Mouse (Mus musculus) hindbrain, embryonic 16.5 days (tissue): ENCODE data around the gene Ammecr1. TPM values are rescaled to one million over a fixed set of nuclear protein-coding genes. Genes with fewer than 3 reads are reported as not detected.

Source experiments
- ATAC-seq: fragments of 200-750 bp; cut with Nextera tagmentation; 2 replicates; pipeline ENCODE4 v1.8.0; 2017; ENCODE audit warnings: moderate TSS enrichment, moderate library complexity
- H3K27ac ChIP-seq: fragments of 300-500 bp; sonication (generic); 2 replicates; pipeline ENCODE4 v1.5.1; 2014; ENCODE audit warnings: low read depth, mild to moderate bottlenecking, control low read depth, low read length, moderate library complexity
- H3K27me3 ChIP-seq: fragments of 300-500 bp; sonication (generic); replicated peaks from 2 replicates; pipeline ENCODE4 v1.6.1; 2014; ENCODE audit warnings: low read length; ENCODE audit not compliant: control insufficient read depth, insufficient read depth
- H3K36me3 ChIP-seq: fragments of 300-500 bp; sonication (generic); 2 replicates; pipeline ENCODE4 v1.6.1; 2014; ENCODE audit warnings: mild to moderate bottlenecking, low read length, moderate library complexity, mixed read lengths; ENCODE audit not compliant: control insufficient read depth, insufficient read depth
- H3K4me1 ChIP-seq: fragments of 300-500 bp; sonication (generic); 2 replicates; pipeline ENCODE4 v1.6.1; 2014; ENCODE audit warnings: low read depth, low read length; ENCODE audit not compliant: control insufficient read depth, insufficient read depth
- H3K4me2 ChIP-seq: fragments of 300-500 bp; sonication (generic); 2 replicates; pipeline ENCODE4 v1.6.1; 2014; ENCODE audit warnings: mild to moderate bottlenecking, low read length, control low read depth, moderate library complexity
- H3K4me3 ChIP-seq: fragments of 300-500 bp; sonication (generic); 2 replicates; pipeline ENCODE4 v1.5.1; 2014; ENCODE audit warnings: mild to moderate bottlenecking, low read length, control low read depth, moderate library complexity
- H3K9ac ChIP-seq: fragments of 300-500 bp; sonication (generic); 2 replicates; pipeline ENCODE4 v1.6.1; 2014; ENCODE audit warnings: low read depth, mild to moderate bottlenecking, control low read depth, low read length, moderate library complexity
- H3K9me3 ChIP-seq: fragments of 300-500 bp; sonication (generic); 2 replicates; pipeline ENCODE4 v1.6.1; 2014; ENCODE audit warnings: mild to moderate bottlenecking, low read length, moderate library complexity; ENCODE audit not compliant: control insufficient read depth
- WGBS: fragments of 180-500 bp; shearing (Covaris S2); extraction: QIAGEN DNeasy Blood & Tissue Kit; methylation state at CpG from one replicate; pipeline ENCODE4 v1.1.7; 2014; 5-methylcytosine and 5-hydroxymethylcytosine counted together
- polyA plus RNA-seq: library from polyadenylated mRNA; unstranded; fragments of >200 nt; fragmentation: Nextera tagmentation; extraction: Ambion mirVana; gene quantifications from 2 replicates; pipeline ENCODE4 v1.2.1, GENCODE M21; 2015

The Ammecr1 gene
- polyA plus RNA-seq, 1 experiment from 2014 or later, result 1.8 TPM

DNA sequence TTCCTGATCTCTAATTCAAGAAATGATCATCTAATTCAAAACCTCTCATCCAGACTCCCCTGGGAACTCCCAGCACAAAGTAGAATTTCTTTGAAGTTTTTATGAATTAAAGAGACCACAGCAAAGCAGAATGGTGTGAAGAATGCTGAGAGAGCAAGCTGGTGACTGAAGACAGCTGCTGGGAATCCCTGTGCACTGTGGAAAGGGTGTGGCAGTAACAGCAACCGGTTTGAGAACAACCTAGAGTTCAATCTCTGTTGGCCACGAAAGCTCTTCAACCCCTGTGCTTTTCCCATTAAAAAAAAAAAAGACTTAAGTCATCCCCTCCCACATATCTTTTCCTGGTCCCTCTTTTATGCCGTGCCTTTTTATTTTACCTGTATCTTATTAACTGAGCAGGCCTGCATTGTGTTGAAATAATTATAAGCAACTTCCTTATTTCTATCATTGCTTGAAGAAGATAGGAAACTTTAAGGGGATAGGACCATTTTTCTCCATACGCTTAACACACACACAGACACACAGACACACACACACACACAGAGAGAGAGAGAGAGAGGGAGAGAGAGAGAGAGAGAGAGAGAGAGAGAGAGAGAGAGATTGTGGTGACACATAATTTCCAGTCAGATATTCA, 6.7 kb downstream of the Ammecr1 start:
- Histone ChIP-seq H3K4me1 (no peaks in the 10 kb centered on the region; the same call in 1 of the 2 replicates), H3K36me3 (no peaks in the 10 kb centered on the region), H3K27me3 (no peaks in the 10 kb centered on the region), H3K4me2 (no peak overlapping the region), H3K9ac (no peak overlapping the region), H3K9me3 (no peaks in the 10 kb centered on the region), H3K27ac (no peak overlapping the region), H3K4me3 (no peak overlapping the region)
- ATAC-seq, result no peak
- WGBS, result 76% methylated on average over 4 of the region's 4 CpGs

DNA sequence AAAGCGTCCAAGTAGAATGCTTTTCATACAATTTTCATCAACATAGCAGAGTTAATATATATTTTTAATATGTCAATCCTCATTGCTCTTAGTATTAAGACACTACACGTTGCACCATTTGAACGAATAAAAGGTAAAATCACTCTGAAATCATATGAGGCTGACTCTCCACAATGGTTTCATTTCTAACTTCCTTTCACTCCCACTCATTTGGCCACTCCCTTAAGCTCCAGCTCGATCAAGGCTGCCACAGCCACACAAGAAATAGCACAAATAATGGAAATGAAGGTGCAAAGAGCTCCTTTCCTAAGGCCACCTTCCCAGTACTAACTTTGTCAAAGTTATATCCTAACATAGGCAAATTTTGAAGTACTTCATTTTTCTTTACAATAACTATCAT, 38.1 kb downstream of the Ammecr1 start:
- Histone ChIP-seq H3K4me1 (no peaks in the 10 kb centered on the region), H3K36me3 (no peaks in the 10 kb centered on the region), H3K27me3 (no peaks in the 10 kb centered on the region), H3K9me3 (no peaks in the 10 kb centered on the region), H3K9ac (no peak overlapping the region), H3K4me2 (no peak overlapping the region), H3K27ac (no peak overlapping the region), H3K4me3 (no peak overlapping the region)
- 89% methylated on average over 4 of the region's 4 CpGs for WGBS
- no peak for ATAC-seq

- Histone ChIP-seq H3K27me3 (no peaks in the 10 kb centered on the region), H3K9ac (no peak overlapping the region), H3K4me2 (no peak overlapping the region), H3K36me3 (no peaks in the 10 kb centered on the region), H3K9me3 (no peaks in the 10 kb centered on the region), H3K27ac (no peak overlapping the region), H3K4me3 (no peak overlapping the region), H3K4me1 (no peaks in the 10 kb centered on the region)
- ATAC-seq, result no peak
- WGBS, result 62% methylated on average over 3 of the region's 3 CpGs
Measured at GRCm38 (mm10) chrX:142917394-142917793, 49.1 kb downstream of the Ammecr1 start.

GRCm38 (mm10) chrX:142916719-142917118, 49.8 kb downstream of the Ammecr1 start:
- Histone ChIP-seq H3K9me3 (no peaks in the 10 kb centered on the region), H3K4me3 (no peak overlapping the region), H3K27me3 (no peaks in the 10 kb centered on the region), H3K4me2 (no peak overlapping the region), H3K27ac (no peak overlapping the region), H3K4me1 (no peaks in the 10 kb centered on the region), H3K9ac (no peak overlapping the region), H3K36me3 (no peaks in the 10 kb centered on the region)
- WGBS, result 67% methylated on average over 4 of the region's 4 CpGs
- no peak for ATAC-seq

GRCm38 (mm10) chrX:142914208-142914607, 52.3 kb downstream of the Ammecr1 start:
- Histone ChIP-seq H3K9ac (no peak overlapping the region), H3K27me3 (no peaks in the 10 kb centered on the region), H3K36me3 (no peaks in the 10 kb centered on the region), H3K4me3 (no peak overlapping the region), H3K4me2 (no peak overlapping the region), H3K4me1 (no peaks in the 10 kb centered on the region), H3K27ac (no peak overlapping the region), H3K9me3 (no peaks in the 10 kb centered on the region)
- ATAC-seq, result no peak

GRCm38 (mm10) chrX:142903854-142904253, 62.7 kb downstream of the Ammecr1 start:
- Histone ChIP-seq H3K36me3 (no peaks in the 10 kb centered on the region), H3K9ac (no peak overlapping the region), H3K4me1 (no peaks in the 10 kb centered on the region), H3K27ac (no peak overlapping the region), H3K4me2 (no peak overlapping the region), H3K9me3 (no peaks in the 10 kb centered on the region), H3K27me3 (no peaks in the 10 kb centered on the region; the same call in 1 of the 2 replicates), H3K4me3 (no peak overlapping the region)
- no peak for ATAC-seq
- WGBS, result 81% methylated on average over 8 of the region's 8 CpGs

DNA sequence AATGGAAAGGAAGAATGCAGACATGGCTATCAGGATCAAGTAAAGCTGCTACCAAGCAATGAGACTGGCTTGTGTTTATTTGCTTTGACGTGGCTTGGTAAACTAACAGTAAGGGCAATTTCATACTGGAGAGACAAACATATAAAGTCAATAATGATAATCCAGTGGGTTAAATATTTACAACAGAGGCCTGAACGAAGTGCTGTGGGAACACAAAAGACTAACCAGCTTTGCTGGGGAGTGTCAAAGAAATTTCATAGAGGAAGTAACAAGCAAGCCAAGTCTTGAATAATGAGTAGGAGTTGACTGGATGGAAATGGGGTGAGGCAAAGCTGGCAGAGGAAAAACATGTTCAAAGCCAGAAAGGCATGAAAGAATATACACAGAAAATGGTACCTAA, 63.9 kb downstream of the Ammecr1 start:
- WGBS, result 76% methylated on average over 2 of the region's 2 CpGs
- H3K4me2 ChIP-seq, result no peak overlapping the region
- no peak overlapping the region for H3K9ac ChIP-seq
- ATAC-seq, result no peak
- H3K9me3 ChIP-seq, result no peaks in the 10 kb centered on the region
- H3K4me1 ChIP-seq, result no peaks in the 10 kb centered on the region
- H3K27ac ChIP-seq, result no peak overlapping the region
- H3K36me3 ChIP-seq, result no peaks in the 10 kb centered on the region
- H3K27me3 ChIP-seq, result no peaks in the 10 kb centered on the region; the same call in 1 of the 2 replicates
- H3K4me3 ChIP-seq, result no peak overlapping the region

GRCm38 (mm10) chrX:142901915-142902314, 64.6 kb downstream of the Ammecr1 start:
- H3K4me3 ChIP-seq, result no peak overlapping the region
- H3K27ac ChIP-seq, result no peak overlapping the region
- WGBS, result 82% methylated on average over 4 of the region's 4 CpGs
- H3K4me2 ChIP-seq, result no peak overlapping the region
- H3K36me3 ChIP-seq, result no peaks in the 10 kb centered on the region
- no peaks in the 10 kb centered on the region for H3K9me3 ChIP-seq
- H3K9ac ChIP-seq, result no peak overlapping the region
- no peak for ATAC-seq
- no peaks in the 10 kb centered on the region; the same call in 1 of the 2 replicates for H3K27me3 ChIP-seq
- H3K4me1 ChIP-seq, result no peaks in the 10 kb centered on the region

DNA sequence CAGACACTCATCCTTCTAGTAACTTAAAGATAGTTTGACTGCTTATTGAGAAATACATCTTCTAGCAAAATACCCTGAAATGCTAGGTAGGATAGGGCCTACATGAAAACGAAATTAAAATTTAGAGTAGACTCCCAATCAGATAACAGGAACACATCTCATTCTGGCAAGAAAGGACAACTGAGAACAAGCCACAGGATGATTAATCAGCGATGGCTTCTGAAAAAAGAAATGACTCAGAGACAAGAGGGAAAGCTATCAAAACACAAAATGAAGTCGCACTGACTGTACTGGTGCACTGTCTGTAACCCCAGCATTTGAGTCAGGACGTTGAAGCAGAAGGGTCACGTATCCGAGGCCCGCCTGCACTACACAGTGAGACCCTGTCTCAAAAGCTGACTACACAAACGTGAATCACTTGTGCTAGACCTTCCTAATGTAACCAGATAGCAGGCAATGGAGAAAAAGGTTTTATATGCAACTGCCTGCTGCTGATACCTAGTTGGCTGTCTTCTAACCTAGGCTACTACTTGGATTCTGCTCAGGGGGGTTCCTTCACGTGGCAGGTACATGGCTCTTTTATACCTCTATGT, 68.1 kb downstream of the Ammecr1 start:
- H3K4me3 ChIP-seq, result no peak overlapping the region
- no peaks in the 10 kb centered on the region for H3K36me3 ChIP-seq
- H3K27me3 ChIP-seq, result no peaks in the 10 kb centered on the region
- ATAC-seq, result no peak
- no peaks in the 10 kb centered on the region for H3K4me1 ChIP-seq
- no peak overlapping the region for H3K9ac ChIP-seq
- H3K9me3 ChIP-seq, result no peaks in the 10 kb centered on the region
- WGBS, result 90% methylated on average over 9 of the region's 9 CpGs
- H3K4me2 ChIP-seq, result no peak overlapping the region
- H3K27ac ChIP-seq, result no peak overlapping the region
